Mouse (Mus musculus) cerebellum, postnatal 36 days (tissue): Measurements from ENCODE around the gene Samhd1.

ENCODE experiments used
- DNase-seq, 2 experiments: peaks; one replicate each; pipeline ENCODE4 v3.0.0; 2021 to 2022; ENCODE audit warnings: mixed read lengths in 2 of 2

The Samhd1 gene

DNA sequence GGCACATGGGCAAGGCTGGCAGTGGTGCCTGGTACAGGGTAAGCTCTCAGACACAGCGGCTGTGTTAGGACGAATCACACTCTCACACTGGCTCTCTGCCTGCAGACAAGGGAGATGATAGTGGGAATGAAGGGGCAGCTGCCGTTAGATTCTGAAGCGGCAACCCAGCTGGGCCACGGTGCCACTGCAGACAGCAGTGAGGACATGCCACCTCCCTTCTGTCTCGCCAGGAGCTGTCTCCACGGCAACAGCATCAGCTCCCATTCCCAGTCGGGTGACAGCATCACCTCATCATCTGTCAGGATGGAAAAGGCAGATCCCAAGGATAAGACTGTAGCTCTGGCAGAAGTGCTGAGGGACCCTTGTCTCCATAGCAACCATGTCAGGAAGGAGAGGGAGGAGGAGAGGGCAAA is 85.2 kb downstream of the Samhd1 start:
- DNase-seq, result no peak

DNA sequence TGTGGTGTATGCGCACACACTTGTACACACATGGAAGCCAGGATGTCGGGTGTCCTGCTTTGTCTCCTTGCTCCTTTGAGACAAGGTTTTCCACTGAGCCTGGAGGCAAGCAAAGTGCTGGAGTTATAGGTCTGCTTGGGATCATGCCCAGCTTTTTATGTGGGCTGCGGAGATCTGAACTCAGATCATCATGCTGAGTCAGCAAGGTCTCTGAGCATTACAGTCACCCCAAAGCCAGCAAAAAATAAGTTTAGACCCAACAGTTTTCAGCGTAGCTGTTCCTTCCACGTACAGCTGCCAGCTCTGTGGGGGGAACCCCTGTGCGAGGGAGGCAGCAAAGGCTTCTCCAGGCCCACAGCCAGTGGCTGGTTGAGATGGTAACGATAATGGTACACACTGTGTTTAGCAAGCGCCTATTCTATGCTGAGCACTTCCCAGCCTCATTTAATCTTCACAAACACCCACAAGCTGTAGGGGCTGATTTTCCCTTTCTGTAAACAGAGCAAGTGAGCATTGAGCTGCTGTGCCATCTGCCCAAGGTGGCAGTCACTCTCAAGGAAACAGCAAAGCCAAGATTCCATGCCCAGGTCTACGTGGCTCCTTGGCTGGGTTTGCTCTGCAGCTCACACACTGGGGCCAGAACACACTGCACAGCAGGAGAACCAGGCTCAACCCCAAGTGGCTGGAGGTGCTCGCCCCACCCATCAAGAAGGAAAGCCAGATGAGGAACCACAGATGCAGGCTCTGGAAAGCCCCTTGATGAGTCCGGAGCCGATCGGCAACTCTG is 86.5 kb downstream of the Samhd1 start:
- peak; percentile 54 to 63 for DNase-seq
